In the genomic region with DNA sequence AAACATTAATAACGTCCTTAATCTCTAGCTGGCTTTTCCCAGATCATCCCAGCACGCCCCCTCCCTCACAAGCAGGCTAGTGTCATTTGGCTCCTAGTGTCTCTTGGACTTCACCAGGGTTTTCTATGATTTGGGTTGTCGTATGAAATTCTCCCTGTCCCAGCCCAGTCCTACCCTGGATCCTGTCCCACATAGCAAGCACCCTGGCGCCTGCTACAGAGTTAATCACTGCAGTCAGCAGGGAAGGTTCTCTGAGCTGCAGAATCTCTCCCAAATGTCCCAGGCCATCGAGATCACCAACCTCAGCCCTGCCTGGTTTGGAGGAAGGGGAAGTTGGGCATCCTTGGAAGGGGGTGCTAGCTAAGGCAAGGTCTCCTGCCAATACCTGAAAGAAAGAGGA, we compare ENCODE assay signal across 26 mouse cellular contexts. TPM values are rescaled to one million over a fixed set of nuclear protein-coding genes. Genes with fewer than 3 reads are reported as not detected.
DNase-seq lines count a peak whose midpoint lies in the region; ATAC-seq and TF ChIP-seq lines count a peak whose summit lies in the region.
"Had no signal": no experiment of that assay in that cellular context is flagged by ENCODE, and none has a peak within 500 bp of the region (broad histone marks: within the 10 kb centered on the region; RNA-seq: fewer than 3 reads in every experiment).

No protein-coding gene starts in this region.

- no peak overlapping the region for H3K4me3 ChIP-seq in cerebellum, adult 2 months (replicated peaks; ENCODE audit: insufficient read depth, low read depth, low read length)
- H3K4me3 ChIP-seq in heart, postnatal 0 days (ENCODE audit: low read depth, low read length): no peak overlapping the region
- H3K4me3 ChIP-seq: embryonic facial prominence, embryonic 13.5 days; embryonic facial prominence, embryonic 15.5 days; forebrain, embryonic 13.5 days; forebrain, embryonic 15.5 days had no signal

- WGBS in cerebellum, adult 2 months: 14% methylated on average over 5 of the region's 5 CpGs
- 55% methylated on average over 5 of the region's 5 CpGs for WGBS in heart, postnatal 0 days

- H3K4me2 ChIP-seq in heart, postnatal 0 days (ENCODE audit: low read depth, low read length): no peak overlapping the region
- H3K4me2 ChIP-seq: embryonic facial prominence, embryonic 13.5 days; embryonic facial prominence, embryonic 15.5 days; forebrain, embryonic 13.5 days; forebrain, embryonic 15.5 days had no signal

- no peak for ATAC-seq in cerebellum, adult (ENCODE audit: insufficient number of reproducible peaks, low FRiP score, low TSS enrichment)
- no peak for ATAC-seq in heart, postnatal 0 days (ENCODE audit: insufficient read depth, low read depth)
- ATAC-seq: activated CD4-positive, CD25-positive, alpha-beta regulatory T cell, adult 4 months; CD4-positive, CD25-positive, alpha-beta regulatory T cell, adult 4 months; forebrain, embryonic 13.5 days; forebrain, embryonic 15.5 days; forebrain, postnatal 0 days; Patski had no signal

- peak overlapping the region; percentile 63 for H3K27ac ChIP-seq in cerebellum, adult 2 months (ENCODE audit: insufficient read depth, low read length)
- 0 out of 2 replicates have a peak overlapping the region, but pooled peaks have one; percentile 4 for H3K27ac ChIP-seq in heart, postnatal 0 days (ENCODE audit: low read depth)
- H3K27ac ChIP-seq: embryonic facial prominence, embryonic 13.5 days; embryonic facial prominence, embryonic 15.5 days; forebrain, embryonic 13.5 days; forebrain, embryonic 15.5 days had no signal

- H3K27me3 ChIP-seq in cerebellum, adult 2 months (ENCODE audit: control insufficient read depth, insufficient read depth, low read length): no peaks in the 10 kb centered on the region
- H3K27me3 ChIP-seq in heart, postnatal 0 days (ENCODE audit: control insufficient read depth, insufficient read depth, low read length): no peaks in the 10 kb centered on the region
- H3K27me3 ChIP-seq: embryonic facial prominence, embryonic 15.5 days; forebrain, embryonic 13.5 days; forebrain, embryonic 15.5 days had no signal

- no peak for TF ChIP-seq POLR2A in cerebellum, adult 2 months (IDR thresholded peaks at IDR 0.05; ENCODE audit: borderline replicate concordance, insufficient read depth, low read length)

- DNase-seq in cerebellum, adult 11-12 months: peak; percentile 63
- DNase-seq in cerebellum, adult 2 months: peak; percentile 64 to 74
- DNase-seq in cerebellum, adult 9-10 months: no peak
- DNase-seq in heart, postnatal 0 days (ENCODE audit: low spot score): no peak
- no peak for DNase-seq in heart, postnatal 25 days (ENCODE audit: low spot score)
- peak; percentile 59 for DNase-seq in brain, adult 2 months (ENCODE audit: low read depth, low spot score)
- DNase-seq: adrenal gland, adult 8-10 months; adrenal gland, postnatal 14 days; adrenal gland, postnatal 36 days; B cell, adult 2 months; cerebellum, adult 8-10 months; cerebellum, postnatal 14 days; cerebellum, postnatal 36 days; embryo, embryonic 11 days; forebrain, postnatal 0 days had no signal

- no peak for TF ChIP-seq EP300 in heart, postnatal 0 days (IDR thresholded peaks at IDR 0.05; ENCODE audit: low read depth)

- H3K9me3 ChIP-seq in heart, postnatal 0 days (replicated peaks; ENCODE audit: control insufficient read depth, low read length): no peaks in the 10 kb centered on the region
- H3K9me3 ChIP-seq: embryonic facial prominence, embryonic 13.5 days; embryonic facial prominence, embryonic 15.5 days; forebrain, embryonic 13.5 days; forebrain, embryonic 15.5 days; G1E had no signal

- H3K9ac ChIP-seq in heart, postnatal 0 days (replicated peaks; ENCODE audit: low read depth, low read length): no peak overlapping the region
- H3K9ac ChIP-seq: embryonic facial prominence, embryonic 13.5 days; embryonic facial prominence, embryonic 15.5 days; forebrain, embryonic 13.5 days; forebrain, embryonic 15.5 days; forebrain, postnatal 0 days had no signal

- intact Hi-C loops in heart, postnatal 25 days (cut with DNase I): no loop called here

- no peak for TF ChIP-seq CTCF in cerebellum, adult 2 months (IDR thresholded peaks at IDR 0.05; ENCODE audit: borderline replicate concordance, insufficient read depth, low read depth, low read length)
- no peak for TF ChIP-seq CTCF in heart, postnatal 0 days (IDR thresholded peaks at IDR 0.05; ENCODE audit: low read depth)

- H3K36me3 ChIP-seq in heart, postnatal 0 days (replicated peaks; ENCODE audit: control insufficient read depth, insufficient read depth, low read length): no peaks in the 10 kb centered on the region
- H3K36me3 ChIP-seq: embryonic facial prominence, embryonic 13.5 days; embryonic facial prominence, embryonic 15.5 days; forebrain, embryonic 15.5 days; G1E had no signal

- peaks cover 78% of the 10 kb centered on the region for H3K4me1 ChIP-seq in cerebellum, adult 2 months (ENCODE audit: control insufficient read depth, insufficient read depth, low read length)
- H3K4me1 ChIP-seq in heart, postnatal 0 days (ENCODE audit: control insufficient read depth, insufficient read depth): peaks cover 17% of the 10 kb centered on the region

RNA-seq across cellular contexts. Expression of a gene that starts 26.6 kb away (rescaled TPM):
- 173 and 187 TPM in 2 replicates for polyA plus RNA-seq in cerebellum, adult 2 months (2012; rRNA removed)
- 5.0 and 6.0 TPM in 2 replicates for total RNA-seq in heart, postnatal 0 days (2014; rRNA removed; ENCODE audit: low replicate concordance)
- 0.78 and 0.96 TPM in 2 replicates for polyA plus RNA-seq in heart, postnatal 0 days (2015; fragmentation: Nextera tagmentation; extraction: Ambion mirVana)
- 10 to 100 TPM; 45.8 to 47.0 TPM for total RNA-seq in heart, postnatal 25 days (2021)
- total RNA-seq: CH12.LX; common myeloid progenitor, adult 5-6 weeks had no signal
- polyA plus RNA-seq: CD4-positive, CD25-positive, alpha-beta regulatory T cell, adult 4 months; G1E had no signal

RNA-seq across cellular contexts. Expression of a gene that starts 41.8 kb away (rescaled TPM):
- polyA plus RNA-seq in cerebellum, adult 2 months (2012; rRNA removed): 0.54 and 0.57 TPM in 2 replicates
- 1.9 TPM in 1 of 2 replicates, not detected in the other for total RNA-seq in heart, postnatal 0 days (2014; rRNA removed; ENCODE audit: low replicate concordance)
- 0.08 and 0.18 TPM in 2 replicates for polyA plus RNA-seq in heart, postnatal 0 days (2015; fragmentation: Nextera tagmentation; extraction: Ambion mirVana)
- 1 to 10 TPM in 1 of 2 experiments, under 1 TPM in 1; 0.75 to 1.0 TPM for total RNA-seq in heart, postnatal 25 days (2021)
- total RNA-seq: CH12.LX; common myeloid progenitor, adult 5-6 weeks; G1E had no signal
- polyA plus RNA-seq: activated CD4-positive, CD25-positive, alpha-beta regulatory T cell, adult 4 months; CD4-positive, CD25-positive, alpha-beta regulatory T cell, adult 4 months; G1E had no signal

Comparison
In these comparisons a context has a peak if more than half of its experiments do, and no peak if none do; other contexts are left out.
1. DNase-seq: peak in cerebellum, adult 11-12 months (single experiment), cerebellum, adult 2 months (2 of 2) and brain, adult 2 months (single experiment); none in cerebellum, adult 9-10 months (single experiment), heart, postnatal 0 days (single experiment) and heart, postnatal 25 days (single experiment).